Mouse (Mus musculus) midbrain, embryonic 14.5 days (tissue): ENCODE measurements around the gene Ccna2. TPM values are rescaled to one million over a fixed set of nuclear protein-coding genes. Genes with fewer than 3 reads are reported as not detected.
A peak's percentile ranks its signal among the peaks of the same experiment; 100 is the strongest.
"Not testable (repeated sequence)": the region's sequence is repeated elsewhere in the genome, so short reads cannot be mapped to it uniquely, and the experiment has no call there.

Source experiments
- ATAC-seq: fragments of 200-750 bp; cut with Nextera tagmentation; 2 replicates; pipeline ENCODE4 v1.8.0; 2017; ENCODE audit warnings: moderate number of reproducible peaks, moderate library complexity; ENCODE audit not compliant: low FRiP score, low TSS enrichment
- DNase-seq: peaks from one replicate; pipeline ENCODE4 v3.0.0-alpha.2; 2015
- H3K27ac ChIP-seq: fragments of 300-500 bp; sonication (generic); replicated peaks from 2 replicates; pipeline ENCODE4 v1.5.1; 2014; ENCODE audit warnings: mild to moderate bottlenecking, low read depth, low read length, moderate library complexity
- H3K27me3 ChIP-seq: fragments of 300-500 bp; sonication (generic); 2 replicates; pipeline ENCODE4 v1.6.1; 2014; ENCODE audit warnings: low read length, control low read depth, mixed read lengths; ENCODE audit not compliant: control insufficient read depth, insufficient read depth
- H3K36me3 ChIP-seq: fragments of 300-500 bp; sonication (generic); 2 replicates; pipeline ENCODE4 v1.6.1; 2014; ENCODE audit warnings: low read length, control low read depth; ENCODE audit not compliant: control insufficient read depth, insufficient read depth
- H3K4me1 ChIP-seq: fragments of 300-500 bp; sonication (generic); 2 replicates; pipeline ENCODE4 v1.6.1; 2014; ENCODE audit warnings: mild to moderate bottlenecking, antibody characterized with exemption, low read length, control low read depth; ENCODE audit not compliant: control insufficient read depth, insufficient read depth
- H3K4me2 ChIP-seq: fragments of 300-500 bp; sonication (generic); 2 replicates; pipeline ENCODE4 v1.6.1; 2014; ENCODE audit warnings: mild to moderate bottlenecking, low read length, moderate library complexity
- H3K4me3 ChIP-seq: fragments of 300-500 bp; sonication (generic); replicated peaks from 2 replicates; pipeline ENCODE4 v1.5.1; 2014; ENCODE audit warnings: low read depth, low read length
- H3K9ac ChIP-seq: fragments of 300-500 bp; sonication (generic); replicated peaks from 2 replicates; pipeline ENCODE4 v1.6.1; 2014; ENCODE audit warnings: mild to moderate bottlenecking, low read length, moderate library complexity
- H3K9me3 ChIP-seq: fragments of 300-500 bp; sonication (generic); 2 replicates; pipeline ENCODE4 v1.6.1; 2016; ENCODE audit warnings: low read length, control low read depth, mixed read lengths; ENCODE audit not compliant: control insufficient read depth
- WGBS: fragments of 180-500 bp; shearing (Covaris S2); extraction: QIAGEN DNeasy Blood & Tissue Kit; methylation state at CpG from one replicate; pipeline ENCODE4 v1.1.7; 2014; 5-methylcytosine and 5-hydroxymethylcytosine counted together
- polyA plus RNA-seq: library from polyadenylated mRNA; unstranded; fragments of >200 nt; fragmentation: Nextera tagmentation; extraction: Ambion mirVana; gene quantifications from 2 replicates; pipeline ENCODE4 v1.2.1, GENCODE M21; 2014

The Ccna2 gene
- 24.7 and 55.1 TPM in 2 replicates for polyA plus RNA-seq

DNA sequence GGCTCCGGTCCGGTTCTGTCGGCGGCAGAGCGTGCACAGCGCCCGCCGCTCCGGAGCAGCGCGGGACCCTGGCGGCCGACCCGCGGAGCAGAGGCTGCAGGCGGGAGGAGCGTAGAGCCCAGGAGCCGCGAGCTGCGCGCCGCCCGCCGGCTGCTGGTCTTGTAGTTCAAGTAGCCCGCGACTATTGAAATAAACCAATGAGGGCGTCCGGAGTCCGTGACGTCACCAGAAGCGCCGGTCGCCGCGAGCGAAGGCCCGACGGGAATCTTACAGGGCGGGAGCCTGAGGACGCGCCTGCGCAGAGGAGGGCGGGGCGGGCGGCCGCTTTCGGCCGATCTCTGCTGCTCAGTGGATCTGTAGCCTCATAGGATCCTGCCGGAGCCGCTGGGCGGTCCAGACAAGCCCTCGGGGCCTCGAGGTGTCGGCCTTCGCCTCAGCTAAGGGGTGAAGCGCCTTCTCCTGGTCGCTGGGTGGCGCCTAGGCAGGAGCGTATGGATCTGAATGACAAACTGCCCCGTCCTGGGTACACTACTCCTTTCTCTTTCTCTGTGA, at the start of gene Ccna2:
Gene Ccna2 (minus strand): TSS at position 324 of the 552 bp plus-strand sequence.
- H3K9me3 ChIP-seq = no peaks in the 10 kb centered on the region
- H3K27ac ChIP-seq = peak within 1 kb of the TSS; percentile 88
- ATAC-seq = peak; percentile 99
- no peaks in the 10 kb centered on the region for H3K27me3 ChIP-seq
- H3K36me3 ChIP-seq = peaks cover 28% of the 10 kb centered on the region
- H3K4me3 ChIP-seq = peak within 1 kb of the TSS; percentile 52
- H3K4me1 ChIP-seq = peaks cover 10% of the 10 kb centered on the region; the same call in 1 of the 2 replicates
- WGBS = under 1% methylated on average over 58 of the region's 60 CpGs
- H3K9ac ChIP-seq = peak within 1 kb of the TSS; percentile 56; the same call in 1 of the 2 replicates
- peak; percentile 98 for DNase-seq
- H3K4me2 ChIP-seq = peak within 1 kb of the TSS; percentile 98

GRCm38 (mm10) chr3:36618181-36618580, 46.2 kb upstream of the Ccna2 start:
- Histone ChIP-seq H3K36me3 (no peaks in the 10 kb centered on the region), H3K4me1 (no peaks in the 10 kb centered on the region; the same call in 1 of the 2 replicates), H3K9me3 (no peaks in the 10 kb centered on the region), H3K4me3 (no peak overlapping the region), H3K27ac (no peak overlapping the region), H3K9ac (no peak overlapping the region), H3K27me3 (no peaks in the 10 kb centered on the region), H3K4me2 (no peak overlapping the region)
- ATAC-seq (no peak), DNase-seq (no peak)
- WGBS = 58% methylated on average over 7 of the region's 7 CpGs

GRCm38 (mm10) chr3:36613908-36614255, 41.9 kb upstream of the Ccna2 start:
- DNase-seq (no peak), ATAC-seq (no peak)
- peak overlapping the region; percentile 70; the same call in 1 of the 2 replicates for H3K4me3 ChIP-seq
- no peaks in the 10 kb centered on the region for H3K27me3 ChIP-seq
- 0 out of 2 replicates have a peak, but pooled peaks cover under 1% of the 10 kb centered on the region for H3K36me3 ChIP-seq
- H3K9me3 ChIP-seq = no peaks in the 10 kb centered on the region
- H3K4me1 ChIP-seq = no peaks in the 10 kb centered on the region; the same call in 1 of the 2 replicates
- H3K27ac ChIP-seq = 0 out of 2 replicates have a peak overlapping the region, but pooled peaks have one; percentile 86
- no peak overlapping the region; the same call in 1 of the 2 replicates for H3K9ac ChIP-seq
- peak overlapping the region; percentile 68 for H3K4me2 ChIP-seq
- WGBS = 71% methylated on average over 5 of the region's 5 CpGs

GRCm38 (mm10) chr3:36613202-36613907, 41.4 kb upstream of the Ccna2 start, which contains the start of gene Bbs7:
Gene Bbs7, minus strand, starts transcription at chr3:36613477.
- Histone ChIP-seq H3K9me3 (no peaks in the 10 kb centered on the region), H3K9ac (peak within 1 kb of the TSS; percentile 84), H3K27me3 (no peaks in the 10 kb centered on the region), H3K27ac (peak within 1 kb of the TSS; percentile 86), H3K4me1 (no peaks in the 10 kb centered on the region; the same call in 1 of the 2 replicates), H3K36me3 (0 out of 2 replicates have a peak, but pooled peaks cover 2% of the 10 kb centered on the region), H3K4me2 (peak within 1 kb of the TSS; percentile 68), H3K4me3 (peak within 1 kb of the TSS; percentile 70)
- WGBS = 4% methylated on average over 38 of the region's 38 CpGs
- DNase-seq = peak; percentile 100
- ATAC-seq = peak; percentile 100

DNA sequence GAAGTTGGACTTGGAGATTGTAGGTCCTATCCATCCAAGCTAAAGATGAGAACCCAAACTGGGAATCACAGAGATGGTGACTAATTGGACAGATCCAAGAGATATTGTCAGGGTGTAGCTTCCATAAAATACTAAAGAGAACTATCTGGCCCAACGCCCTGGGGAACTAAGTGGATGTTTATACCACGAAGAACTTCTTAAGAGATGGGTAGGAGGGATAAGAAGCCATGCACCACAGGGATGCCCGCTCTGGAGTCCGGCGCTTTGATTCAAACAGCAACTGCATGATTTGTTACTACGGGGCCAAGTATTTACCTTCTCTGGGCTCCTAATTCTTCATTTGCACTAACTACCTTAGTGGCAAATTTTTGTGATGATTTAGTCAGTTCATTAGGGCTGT, 40.7 kb upstream of the Ccna2 start:
- Histone ChIP-seq H3K36me3 (0 out of 2 replicates have a peak, but pooled peaks cover 2% of the 10 kb centered on the region), H3K4me3 (peak overlapping the region; percentile 70), H3K9me3 (no peaks in the 10 kb centered on the region), H3K27ac (peak overlapping the region; percentile 86), H3K9ac (peak overlapping the region; percentile 84), H3K27me3 (no peaks in the 10 kb centered on the region), H3K4me1 (no peaks in the 10 kb centered on the region; the same call in 1 of the 2 replicates), H3K4me2 (peak overlapping the region; percentile 68)
- DNase-seq (peak; percentile 52), ATAC-seq (peak; percentile 14)
- 2% methylated on average over 6 of the region's 6 CpGs for WGBS

DNA sequence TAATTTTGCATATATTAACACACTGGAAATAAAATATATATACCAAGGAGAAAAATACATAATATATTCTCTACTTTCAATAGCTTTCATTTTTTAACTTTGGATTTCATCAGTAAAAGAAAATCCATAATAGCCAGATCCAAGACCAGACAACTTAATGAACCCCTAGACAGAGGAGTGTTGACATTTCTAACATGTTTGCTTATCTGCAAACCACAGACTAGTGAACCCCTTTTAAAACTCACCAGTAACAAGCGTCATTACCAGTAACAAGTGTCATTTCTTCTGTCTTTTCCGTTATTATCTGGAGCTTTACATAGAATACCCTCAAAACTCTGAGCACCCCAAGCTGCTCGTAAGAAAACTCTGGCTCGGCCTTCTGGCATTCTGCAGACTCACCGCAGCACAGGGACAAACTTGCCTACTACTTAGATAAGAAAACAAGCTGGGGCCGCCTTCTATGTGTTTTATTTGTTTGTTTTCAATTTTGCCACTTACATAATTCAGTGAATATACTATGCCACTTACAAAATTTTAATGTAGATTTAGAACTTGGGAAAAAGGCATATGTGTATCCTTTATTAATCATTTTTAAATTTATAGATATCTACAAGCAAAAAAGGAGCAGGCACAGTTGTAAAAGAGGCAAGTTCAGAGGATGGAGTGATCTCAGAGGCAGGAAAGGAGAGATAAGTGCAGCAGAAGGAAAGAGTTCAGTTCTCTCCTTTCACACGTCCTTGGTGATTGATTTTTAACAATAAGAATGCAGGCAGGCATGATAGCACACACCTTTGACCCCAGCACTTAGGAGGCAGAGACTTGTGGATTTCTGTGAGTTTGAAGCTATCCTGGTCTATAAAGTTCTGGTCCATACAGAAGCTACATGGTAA, 34.2 kb upstream of the Ccna2 start:
- Histone ChIP-seq H3K4me3 (no peak overlapping the region), H3K9me3 (no peaks in the 10 kb centered on the region), H3K4me2 (no peak overlapping the region), H3K36me3 (peaks cover 15% of the 10 kb centered on the region), H3K27me3 (no peaks in the 10 kb centered on the region), H3K27ac (no peak overlapping the region), H3K4me1 (no peaks in the 10 kb centered on the region), H3K9ac (no peak overlapping the region)
- WGBS = 78% methylated on average over 7 of the region's 7 CpGs
- ATAC-seq (no peak), DNase-seq (no peak)

GRCm38 (mm10) chr3:36599773-36600172, 27.8 kb upstream of the Ccna2 start:
- H3K4me2 ChIP-seq, DNase-seq, H3K9ac ChIP-seq, H3K27me3 ChIP-seq, H3K4me1 ChIP-seq, H3K27ac ChIP-seq, H3K4me3 ChIP-seq, H3K9me3 ChIP-seq, ATAC-seq: not testable (repeated sequence)
- WGBS = 93% methylated on average over 9 of the region's 9 CpGs
- peaks cover 13% of the 10 kb centered on the region; the same call in 1 of the 2 replicates for H3K36me3 ChIP-seq

GRCm38 (mm10) chr3:36598811-36599210, 26.9 kb upstream of the Ccna2 start:
- ATAC-seq = no peak
- no peak for DNase-seq
- H3K9me3 ChIP-seq = no peaks in the 10 kb centered on the region
- 81% methylated on average over 3 of the region's 3 CpGs for WGBS
- H3K27me3 ChIP-seq = no peaks in the 10 kb centered on the region
- H3K4me2 ChIP-seq = no peak overlapping the region
- H3K27ac ChIP-seq = no peak overlapping the region
- no peaks in the 10 kb centered on the region for H3K4me1 ChIP-seq
- H3K36me3 ChIP-seq = peaks cover 13% of the 10 kb centered on the region
- H3K9ac ChIP-seq = no peak overlapping the region
- H3K4me3 ChIP-seq = no peak overlapping the region
